Mouse (Mus musculus) cerebellum, adult 2 months (tissue): ENCODE measurements at regions not wholly inside any gene's neighbourhood (a gene's known extent, or its start where the extent isn't known, plus 50 kb on each side); places are given as distances from the start of the nearest gene placed in this dataset.

Experiments used
- CTCF ChIP-seq: fragments of 200-500 bp; IDR thresholded peaks from 2 replicates; pipeline ENCODE4 v1.5.1; 2011; ENCODE audit warnings: low read depth, mild to moderate bottlenecking, control low read depth, low read length, moderate library complexity, borderline replicate concordance; ENCODE audit not compliant: insufficient read depth
- POLR2A ChIP-seq: fragments of 200-500 bp; IDR thresholded peaks from 2 replicates; pipeline ENCODE4 v1.6.1; 2011; ENCODE audit warnings: low read length, control low read depth, borderline replicate concordance; ENCODE audit not compliant: insufficient read depth

- TF ChIP-seq CTCF: no peak
- TF ChIP-seq POLR2A: no peak
These were observed 164.6 kb upstream of the Sfrp2 start for GRCm38 (mm10) chr3:83601506-83601905.
